Mouse (Mus musculus) MEL (cell line): ENCODE results near the gene 9930021J03Rik. TPM values are rescaled to one million over a fixed set of nuclear protein-coding genes. Genes with fewer than 3 reads are reported as not detected.

Source experiments
- DNase-seq: peaks from one replicate; pipeline ENCODE4 v3.0.0; 2011; ENCODE audit warnings: low read depth, low spot score
- H3K27ac ChIP-seq: 2 replicates; pipeline ENCODE4 v1.5.1; 2012; ENCODE audit warnings: low read depth, mild to moderate bottlenecking, control low read depth, low read length, moderate library complexity; ENCODE audit not compliant: control insufficient read depth
- H3K27me3 ChIP-seq, 2 experiments: fragments of 150-350 bp in 1 of 2; sonication (generic) in 1 of 2; 2 replicates each; pipeline ENCODE4 v1.6.1; 2012; ENCODE audit warnings: low read length in 2 of 2, mild to moderate bottlenecking in 2 of 2, improper control_type of control experiment in 1 of 2, moderate library complexity in 1 of 2; ENCODE audit not compliant: insufficient read depth in 2 of 2, control insufficient read depth in 1 of 2
- H3K36me3 ChIP-seq, 2 experiments: 2 replicates each; pipeline ENCODE4 v1.6.1; 2012 to 2014; ENCODE audit warnings: low read length in 2 of 2, improper control_type of control experiment in 1 of 2, inconsistent platforms in 1 of 2, mild to moderate bottlenecking in 1 of 2; ENCODE audit not compliant: insufficient read depth in 2 of 2, control insufficient read depth in 1 of 2
- H3K4me1 ChIP-seq, 2 experiments: fragments of 150-350 bp in 1 of 2; sonication (generic) in 1 of 2; 2 replicates each; pipeline ENCODE4 v1.6.1; 2012; ENCODE audit warnings: low read length in 2 of 2, improper control_type of control experiment in 1 of 2, mild to moderate bottlenecking in 1 of 2; ENCODE audit not compliant: insufficient read depth in 2 of 2, control insufficient read depth in 1 of 2
- H3K4me3 ChIP-seq, 2 experiments: fragments of 150-350 bp in 1 of 2; sonication (generic) in 1 of 2; 2 replicates each; pipeline ENCODE4 v1.5.1; 2012; ENCODE audit warnings: low read depth in 2 of 2, low read length in 2 of 2, mild to moderate bottlenecking in 2 of 2, moderate library complexity in 2 of 2, control low read depth in 1 of 2, improper control_type of control experiment in 1 of 2; ENCODE audit not compliant: control insufficient read depth in 1 of 2, insufficient read depth in 1 of 2
- H3K79me2 ChIP-seq: 2 replicates; pipeline ENCODE4 v1.6.1; 2012; ENCODE audit warnings: mild to moderate bottlenecking, low read length, moderate library complexity; ENCODE audit not compliant: control insufficient read depth, poor library complexity, insufficient read depth
- H3K9ac ChIP-seq: 2 replicates; pipeline ENCODE4 v1.6.1; 2012; ENCODE audit warnings: low read depth, mild to moderate bottlenecking, control low read depth, low read length, moderate library complexity; ENCODE audit not compliant: control insufficient read depth, poor library complexity, severe bottlenecking
- H3K9me3 ChIP-seq: fragments of 150-350 bp; sonication (generic); replicated peaks from 2 replicates; pipeline ENCODE4 v1.6.1; 2012; ENCODE audit warnings: mild to moderate bottlenecking, low read length, improper control_type of control experiment, moderate library complexity; ENCODE audit not compliant: insufficient read depth
- BHLHE40 ChIP-seq: IDR thresholded peaks from 2 replicates; pipeline ENCODE4 v1.6.1; 2012; ENCODE audit warnings: low read depth, mild to moderate bottlenecking, inconsistent platforms, low read length, improper control_type of control experiment, borderline replicate concordance
- CHD2 ChIP-seq: IDR thresholded peaks from 2 replicates; pipeline ENCODE4 v1.6.1; 2011; ENCODE audit warnings: low read length, improper control_type of control experiment
- CTCF ChIP-seq, 3 experiments: IDR thresholded peaks in 2 of 3; conservative IDR thresholded peaks in 1 of 3; 2 replicates each; pipeline ENCODE4 v1.5.1; 2011 to 2012; ENCODE audit warnings: low read length in 3 of 3, low read depth in 2 of 3, mild to moderate bottlenecking in 2 of 3, improper control_type of control experiment in 1 of 3, inconsistent platforms in 1 of 3, mixed read lengths in 1 of 3, moderate library complexity in 1 of 3; ENCODE audit not compliant: control insufficient read depth in 1 of 3, insufficient read depth in 1 of 3, poor library complexity in 1 of 3, severe bottlenecking in 1 of 3
- ELF1 ChIP-seq: IDR thresholded peaks from 2 replicates; pipeline ENCODE4 v1.6.1; 2014; ENCODE audit warnings: low read depth, mild to moderate bottlenecking, inconsistent platforms, low read length, improper control_type of control experiment, moderate library complexity
- ETS1 ChIP-seq: IDR thresholded peaks from 2 replicates; pipeline ENCODE4 v1.6.1; 2012; ENCODE audit warnings: low read depth, mild to moderate bottlenecking, inconsistent platforms, low read length, improper control_type of control experiment, moderate library complexity
- GABPA ChIP-seq: IDR thresholded peaks from 2 replicates; pipeline ENCODE4 v1.6.1; 2012; ENCODE audit warnings: low read depth, mild to moderate bottlenecking, inconsistent platforms, low read length, improper control_type of control experiment, moderate library complexity
- GATA1 ChIP-seq: IDR thresholded peaks from 2 replicates; pipeline ENCODE4 v1.6.1; 2011; ENCODE audit warnings: low read depth, low read length, improper control_type of control experiment
- HCFC1 ChIP-seq: IDR thresholded peaks from 2 replicates; pipeline ENCODE4 v1.6.1; 2012; ENCODE audit warnings: low read depth, mild to moderate bottlenecking, inconsistent platforms, low read length, improper control_type of control experiment, moderate library complexity
- JUND ChIP-seq: IDR thresholded peaks from 2 replicates; pipeline ENCODE4 v1.6.1; 2011; ENCODE audit warnings: low read depth, mild to moderate bottlenecking, improper control_type of control experiment, low read length
- KAT2A ChIP-seq: conservative IDR thresholded peaks from 2 replicates; pipeline ENCODE4 v1.6.1; 2012; ENCODE audit warnings: low read depth, low read length, improper control_type of control experiment, inconsistent platforms
- MAX ChIP-seq: IDR thresholded peaks from 2 replicates; pipeline ENCODE4 v1.6.1; 2011; ENCODE audit warnings: low read length, improper control_type of control experiment
- MAZ ChIP-seq: IDR thresholded peaks from 2 replicates; pipeline ENCODE4 v1.6.1; 2012; ENCODE audit warnings: low read depth, mild to moderate bottlenecking, inconsistent platforms, low read length, improper control_type of control experiment
- MEF2A ChIP-seq: IDR thresholded peaks from 2 replicates; pipeline ENCODE4 v1.6.1; 2014; ENCODE audit warnings: low read depth, mild to moderate bottlenecking, inconsistent platforms, low read length, improper control_type of control experiment; ENCODE audit not compliant: poor library complexity, insufficient replicate concordance, severe bottlenecking; ENCODE audit errors: extremely low read depth
- MXI1 ChIP-seq: IDR thresholded peaks from 2 replicates; pipeline ENCODE4 v1.6.1; 2011; ENCODE audit warnings: mild to moderate bottlenecking, low read depth, low read length, improper control_type of control experiment
- MYB ChIP-seq: IDR thresholded peaks from 2 replicates; pipeline ENCODE4 v1.6.1; 2011; ENCODE audit warnings: mild to moderate bottlenecking, low read depth, low read length, improper control_type of control experiment
- MYC ChIP-seq: IDR thresholded peaks from 2 replicates; pipeline ENCODE4 v1.6.1; 2011; ENCODE audit warnings: low read depth, mild to moderate bottlenecking, low read length, improper control_type of control experiment, moderate library complexity
- NELFE ChIP-seq: IDR thresholded peaks from 2 replicates; pipeline ENCODE4 v1.6.1; 2011; ENCODE audit warnings: low read depth, low read length, improper control_type of control experiment
- NRF1 ChIP-seq: IDR thresholded peaks from 2 replicates; pipeline ENCODE4 v1.6.1; 2014; ENCODE audit warnings: low read depth, mild to moderate bottlenecking, inconsistent platforms, low read length, improper control_type of control experiment, moderate library complexity; ENCODE audit not compliant: poor library complexity, insufficient read depth, severe bottlenecking
- POLR2A ChIP-seq, 2 experiments: IDR thresholded peaks; 2 replicates each; pipeline ENCODE4 v1.6.1; 2011 to 2012; ENCODE audit warnings: low read length in 2 of 2, mild to moderate bottlenecking in 2 of 2, control low read depth in 1 of 2, improper control_type of control experiment in 1 of 2, low read depth in 1 of 2, moderate library complexity in 1 of 2; ENCODE audit not compliant: control insufficient read depth in 1 of 2, insufficient read depth in 1 of 2, poor library complexity in 1 of 2
- POLR2AphosphoS2 ChIP-seq: IDR thresholded peaks from 2 replicates; pipeline ENCODE4 v1.6.1; 2011; ENCODE audit warnings: low read length, improper control_type of control experiment
- POLR2AphosphoS5 ChIP-seq: IDR thresholded peaks from 2 replicates; pipeline ENCODE4 v1.6.1; 2012; ENCODE audit warnings: low read depth, borderline replicate concordance, mild to moderate bottlenecking, inconsistent platforms, low read length, moderate library complexity, mixed read lengths
- RCOR1 ChIP-seq: IDR thresholded peaks from 2 replicates; pipeline ENCODE4 v1.6.1; 2012; ENCODE audit warnings: low read depth, mild to moderate bottlenecking, inconsistent platforms, low read length, improper control_type of control experiment
- SIN3A ChIP-seq: IDR thresholded peaks from 2 replicates; pipeline ENCODE4 v1.6.1; 2012; ENCODE audit warnings: low read length, improper control_type of control experiment, inconsistent platforms
- SMC3 ChIP-seq: IDR thresholded peaks from 2 replicates; pipeline ENCODE4 v1.6.1; 2011; ENCODE audit warnings: low read depth, low read length, improper control_type of control experiment
- TAL1 ChIP-seq: IDR thresholded peaks from 2 replicates; pipeline ENCODE4 v1.6.1; 2012; ENCODE audit warnings: mild to moderate bottlenecking, inconsistent platforms, low read length, moderate library complexity, mixed read lengths
- TCF12 ChIP-seq: IDR thresholded peaks from 2 replicates; pipeline ENCODE4 v1.6.1; 2014; ENCODE audit warnings: low read depth, mild to moderate bottlenecking, inconsistent platforms, low read length, improper control_type of control experiment, moderate library complexity
- UBTF ChIP-seq: IDR thresholded peaks from 2 replicates; pipeline ENCODE4 v1.6.1; 2012; ENCODE audit warnings: low read depth, mild to moderate bottlenecking, inconsistent platforms, low read length, improper control_type of control experiment, moderate library complexity, borderline replicate concordance; ENCODE audit not compliant: insufficient read depth
- USF2 ChIP-seq, 2 experiments: IDR thresholded peaks; 2 replicates each; pipeline ENCODE4 v1.6.1; 2011 to 2012; ENCODE audit warnings: improper control_type of control experiment in 2 of 2, low read length in 2 of 2, borderline replicate concordance in 1 of 2, inconsistent platforms in 1 of 2, low read depth in 1 of 2, mild to moderate bottlenecking in 1 of 2; ENCODE audit not compliant: insufficient read depth in 1 of 2
- ZKSCAN1 ChIP-seq: IDR thresholded peaks from 2 replicates; pipeline ENCODE4 v1.6.1; 2012; ENCODE audit warnings: low read depth, mild to moderate bottlenecking, inconsistent platforms, low read length, improper control_type of control experiment, moderate library complexity
- ZMIZ1 ChIP-seq: IDR thresholded peaks from 2 replicates; pipeline ENCODE4 v1.6.1; 2012; ENCODE audit warnings: low read depth, mild to moderate bottlenecking, inconsistent platforms, low read length, improper control_type of control experiment, moderate library complexity
- polyA plus RNA-seq, 2 experiments: library from polyadenylated mRNA; stranded (reverse) in 1 of 2; unstranded in 1 of 2; fragments of >175 nt in 1 of 2; fragments of >200 nt in 1 of 2; gene quantifications; 2 replicates each; pipeline versions ENCODE4 v1.2.1 to v1.2.4; 2012; ENCODE audit warnings: low replicate concordance in 2 of 2, low read depth in 1 of 2; ENCODE audit not compliant: insufficient read length in 2 of 2, insufficient read depth in 1 of 2, missing spikeins in 1 of 2
- total RNA-seq: library from RNA; depleted of rRNA; stranded (reverse); fragments of 300-350 nt; gene quantifications from 2 replicates; pipeline ENCODE4 v1.2.3, GENCODE M21; 2012

The 9930021J03Rik gene
- total and polyA plus RNA-seq, 3 experiments, result 19.9 to 216 (median 40.9) TPM

DNA sequence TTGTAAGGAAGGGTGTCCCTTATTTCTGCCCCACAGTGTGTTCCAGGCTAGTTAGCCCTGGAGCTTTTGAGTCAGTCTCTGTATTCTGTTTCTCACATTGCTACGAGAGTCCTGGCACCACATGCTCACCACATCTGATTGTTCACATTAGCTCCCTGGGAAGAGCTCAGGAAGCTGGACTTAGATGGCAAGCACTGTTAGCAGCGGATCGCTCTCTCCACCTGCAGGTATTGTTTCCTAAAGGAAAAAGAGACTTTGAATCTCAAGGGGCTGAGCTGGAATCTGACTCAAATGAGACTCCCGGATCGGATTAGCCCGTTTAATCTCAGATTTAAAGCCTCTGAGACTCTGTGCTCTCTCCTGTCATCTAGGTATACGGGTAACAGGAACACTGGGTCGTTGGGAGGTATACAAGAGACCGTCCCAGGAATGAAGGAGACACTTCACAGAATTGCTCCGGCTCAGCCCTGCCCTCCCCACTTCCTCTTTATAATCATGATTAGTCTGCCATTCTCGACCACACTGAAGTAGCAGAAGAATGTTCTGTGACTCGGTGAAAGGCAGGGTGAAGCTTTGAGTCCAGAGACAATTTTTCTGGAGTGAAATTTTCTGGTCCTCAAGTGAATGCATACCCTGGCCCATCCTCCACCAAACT, 45.4 kb upstream of the 9930021J03Rik start (continued):
- TF ChIP-seq CTCF (IDR thresholded peaks at IDR 0.05 in 2 of 3, conservative IDR thresholded peaks at IDR 0.05 in 1 of 3; ENCODE audit: control insufficient read depth in 1 of 3, insufficient read depth in 1 of 3, low read depth in 2 of 3, low read length in 3 of 3, poor library complexity in 1 of 3, severe bottlenecking in 1 of 3) (no peak), MYB (no peak), POLR2A (IDR thresholded peaks at IDR 0.05; ENCODE audit: control insufficient read depth in 1 of 2, insufficient read depth in 1 of 2, low read depth in 1 of 2, low read length in 2 of 2, poor library complexity in 1 of 2) (peak in 1 of 2 experiments; percentile 28; a peak in 1 of 4 replicates), ZMIZ1 (no peak), NRF1 (no peak), SMC3 (peak; percentile 22; the same call in 1 of the 2 replicates), TCF12 (peak; percentile 52; the same call in 1 of the 2 replicates), POLR2AphosphoS2 (no peak), JUND (no peak), SIN3A (peak; percentile 5; the same call in 1 of the 2 replicates), UBTF (no peak), HCFC1 (no peak), MAX (0 out of 2 replicates have a peak, but pooled peaks have one; percentile 1), MYC (peak; percentile 59; the same call in 1 of the 2 replicates), KAT2A (no peak), NELFE (no peak), MXI1 (no peak; the same call in 1 of the 2 replicates), GATA1 (peak; percentile 60; the same call in 1 of the 2 replicates), MAZ (peak; percentile 93), RCOR1 (peak; percentile 85), ETS1 (peak; percentile 68), ELF1 (peak; percentile 71)

DNA sequence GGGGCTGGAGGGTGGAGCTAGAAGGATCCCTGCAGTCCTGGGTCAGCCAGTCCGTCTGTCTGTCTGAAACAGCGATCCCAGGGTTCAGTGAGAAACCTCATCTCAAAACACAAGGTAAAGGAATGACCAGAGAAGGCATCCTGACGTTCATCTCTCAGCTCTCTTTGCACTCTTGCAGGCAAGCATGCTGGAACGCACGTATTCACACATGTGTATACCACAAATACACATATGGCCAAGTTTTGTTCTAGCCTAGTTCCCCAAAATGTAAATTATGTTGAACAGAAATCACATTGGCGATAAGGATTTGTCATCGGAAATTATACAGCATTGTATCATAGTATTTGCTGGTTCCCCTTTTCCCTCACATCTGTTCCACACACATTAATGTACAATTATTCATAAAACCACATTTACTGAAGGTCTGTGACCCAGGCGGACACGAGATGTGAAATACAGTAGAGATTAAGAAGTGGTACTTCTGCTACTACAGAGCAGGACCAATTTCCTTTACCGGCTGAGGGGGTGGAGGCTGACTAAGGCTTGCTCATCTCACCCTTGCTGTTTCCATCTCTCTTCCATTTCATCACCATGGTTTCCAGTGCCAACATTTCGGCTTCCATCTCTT, 44.2 kb upstream of the 9930021J03Rik start:
- peak; percentile 90 for DNase-seq
- H3K27me3 ChIP-seq, result no peaks in the 10 kb centered on the region
- peaks cover 14 to 24% of the 10 kb centered on the region in 2 experiments for H3K4me1 ChIP-seq
- no peaks in the 10 kb centered on the region for H3K79me2 ChIP-seq
- H3K9me3 ChIP-seq, result no peaks in the 10 kb centered on the region
- no peak overlapping the region for H3K9ac ChIP-seq
- H3K4me3 ChIP-seq, result peak overlapping the region in 1 of 2 experiments; percentile 41; a peak in 1 of 4 replicates
- H3K36me3 ChIP-seq, result peaks cover 0 to 21% of the 10 kb centered on the region in 2 experiments; a peak in 2 of 4 replicates
- H3K27ac ChIP-seq, result peak overlapping the region; percentile 10; the same call in 1 of the 2 replicates
- TF ChIP-seq POLR2A (IDR thresholded peaks at IDR 0.05; ENCODE audit: control insufficient read depth in 1 of 2, insufficient read depth in 1 of 2, low read depth in 1 of 2, low read length in 2 of 2, poor library complexity in 1 of 2), result no peak
- no peak for TF ChIP-seq MAZ
- TF ChIP-seq NRF1, result no peak
- no peak for TF ChIP-seq ELF1
- TF ChIP-seq ZKSCAN1, result no peak
- TF ChIP-seq NELFE, result no peak
- no peak for TF ChIP-seq POLR2AphosphoS2
- TF ChIP-seq USF2 (IDR thresholded peaks at IDR 0.05; ENCODE audit: borderline replicate concordance in 1 of 2, insufficient read depth in 1 of 2, low read depth in 1 of 2, low read length in 2 of 2), result no peak
- peak; percentile 64 for TF ChIP-seq TAL1
- TF ChIP-seq MEF2A, result no peak
- no peak for TF ChIP-seq BHLHE40
- TF ChIP-seq POLR2AphosphoS5, result no peak
- TF ChIP-seq MYC, result peak; percentile 84; the same call in 1 of the 2 replicates
- no peak for TF ChIP-seq CTCF (IDR thresholded peaks at IDR 0.05 in 2 of 3, conservative IDR thresholded peaks at IDR 0.05 in 1 of 3; ENCODE audit: control insufficient read depth in 1 of 3, insufficient read depth in 1 of 3, low read depth in 2 of 3, low read length in 3 of 3, poor library complexity in 1 of 3, severe bottlenecking in 1 of 3)
- no peak for TF ChIP-seq GABPA
- no peak for TF ChIP-seq CHD2
- peak; percentile 72; the same call in 1 of the 2 replicates for TF ChIP-seq SIN3A
